Comparison of ENCODE assay signal across 15 mouse cellular contexts in genomic region chr1:179003406-179004132, GRCm38 (mm10).
A peak's percentile ranks its signal among the peaks of the same experiment; 100 is the strongest.
DNase-seq lines count a peak whose midpoint lies in the region; ATAC-seq and TF ChIP-seq lines count a peak whose summit lies in the region.
"Had no signal": no experiment of that assay in that cellular context is flagged by ENCODE, and none has a peak within 500 bp of the region (broad histone marks: within the 10 kb centered on the region; RNA-seq: fewer than 3 reads in every experiment).

No protein-coding gene starts in this region.

- H3K27me3 ChIP-seq in heart, postnatal 0 days (ENCODE audit: control insufficient read depth, insufficient read depth, low read length), result no peaks in the 10 kb centered on the region
- H3K27me3 ChIP-seq in heart, embryonic 12.5 days (replicated peaks), result no peaks in the 10 kb centered on the region
- H3K27me3 ChIP-seq in midbrain, embryonic 14.5 days (ENCODE audit: control insufficient read depth, insufficient read depth, low read length), result no peaks in the 10 kb centered on the region
- no peaks in the 10 kb centered on the region for H3K27me3 ChIP-seq in midbrain, embryonic 11.5 days (ENCODE audit: control insufficient read depth, insufficient read depth, low read length)
- no peaks in the 10 kb centered on the region for H3K27me3 ChIP-seq in midbrain, embryonic 15.5 days (replicated peaks)
- H3K27me3 ChIP-seq: embryonic facial prominence, embryonic 15.5 days; limb, embryonic 13.5 days had no signal

- no peak for TF ChIP-seq EP300 in heart, postnatal 0 days (IDR thresholded peaks at IDR 0.05; ENCODE audit: low read depth)

- no peak for DNase-seq in heart, postnatal 0 days (ENCODE audit: low spot score)
- DNase-seq in midbrain, embryonic 14.5 days, result peak; percentile 65
- no peak for DNase-seq in midbrain, embryonic 11.5 days (ENCODE audit: low spot score, missing footprints)
- DNase-seq in left cerebral cortex, adult 11 months (ENCODE audit: low spot score), result no peak
- DNase-seq in cerebellum, adult 9-11 months, result no peak
- DNase-seq: embryo, embryonic 11 days; kidney, adult 11 months; right cerebral cortex, adult 18-20 months; thymus, adult 18-20 months had no signal

- H3K9ac ChIP-seq in heart, postnatal 0 days (replicated peaks; ENCODE audit: low read depth, low read length), result no peak overlapping the region
- no peak overlapping the region for H3K9ac ChIP-seq in heart, embryonic 12.5 days
- no peak overlapping the region for H3K9ac ChIP-seq in midbrain, embryonic 14.5 days (replicated peaks; ENCODE audit: low read length)
- no peak overlapping the region for H3K9ac ChIP-seq in midbrain, embryonic 11.5 days (ENCODE audit: low read length)
- no peak overlapping the region for H3K9ac ChIP-seq in midbrain, embryonic 15.5 days
- H3K9ac ChIP-seq: embryonic facial prominence, embryonic 15.5 days; limb, embryonic 13.5 days; liver, embryonic 14.5 days had no signal

- TF ChIP-seq CTCF in heart, postnatal 0 days (IDR thresholded peaks at IDR 0.05; ENCODE audit: low read depth), result no peak

- H3K4me2 ChIP-seq in heart, postnatal 0 days (ENCODE audit: low read depth, low read length), result no peak overlapping the region
- H3K4me2 ChIP-seq in heart, embryonic 12.5 days, result no peak overlapping the region
- no peak overlapping the region for H3K4me2 ChIP-seq in midbrain, embryonic 14.5 days (ENCODE audit: low read length)
- H3K4me2 ChIP-seq in midbrain, embryonic 11.5 days, result no peak overlapping the region
- H3K4me2 ChIP-seq in midbrain, embryonic 15.5 days, result no peak overlapping the region
- H3K4me2 ChIP-seq: embryonic facial prominence, embryonic 15.5 days; limb, embryonic 13.5 days had no signal

- H3K27ac ChIP-seq in heart, postnatal 0 days (ENCODE audit: low read depth), result no peak overlapping the region
- no peak overlapping the region for H3K27ac ChIP-seq in heart, embryonic 12.5 days (ENCODE audit: poor library complexity, severe bottlenecking)
- peak overlapping the region; percentile 56; the same call in 1 of the 2 replicates for H3K27ac ChIP-seq in midbrain, embryonic 14.5 days (replicated peaks; ENCODE audit: low read depth, low read length)
- no peak overlapping the region for H3K27ac ChIP-seq in midbrain, embryonic 11.5 days (ENCODE audit: low read depth, low read length)
- H3K27ac ChIP-seq in midbrain, embryonic 15.5 days, result peak overlapping the region; percentile 30; the same call in 1 of the 2 replicates
- H3K27ac ChIP-seq: embryonic facial prominence, embryonic 15.5 days; kidney, postnatal 0 days; limb, embryonic 13.5 days; liver, embryonic 14.5 days had no signal

- 85% methylated on average over 5 of the region's 5 CpGs for WGBS in heart, postnatal 0 days
- 88% methylated on average over 5 of the region's 5 CpGs for WGBS in heart, embryonic 12.5 days
- 47% methylated on average over 5 of the region's 5 CpGs for WGBS in midbrain, embryonic 14.5 days
- 81% methylated on average over 5 of the region's 5 CpGs for WGBS in midbrain, embryonic 11.5 days
- 48% methylated on average over 5 of the region's 5 CpGs for WGBS in midbrain, embryonic 15.5 days

- H3K4me1 ChIP-seq in heart, postnatal 0 days (ENCODE audit: control insufficient read depth, insufficient read depth), result no peaks in the 10 kb centered on the region; the same call in 1 of the 2 replicates
- 0 out of 2 replicates have a peak, but pooled peaks cover 4% of the 10 kb centered on the region for H3K4me1 ChIP-seq in heart, embryonic 12.5 days (replicated peaks)
- peaks cover 5% of the 10 kb centered on the region; the same call in 1 of the 2 replicates for H3K4me1 ChIP-seq in midbrain, embryonic 14.5 days (ENCODE audit: control insufficient read depth, insufficient read depth, low read length)
- H3K4me1 ChIP-seq in midbrain, embryonic 11.5 days (ENCODE audit: control insufficient read depth, insufficient read depth, low read length), result no peaks in the 10 kb centered on the region
- peaks cover 5% of the 10 kb centered on the region for H3K4me1 ChIP-seq in midbrain, embryonic 15.5 days

- no peak overlapping the region for H3K4me3 ChIP-seq in heart, postnatal 0 days (ENCODE audit: low read depth, low read length)
- H3K4me3 ChIP-seq in heart, embryonic 12.5 days, result no peak overlapping the region
- no peak overlapping the region for H3K4me3 ChIP-seq in midbrain, embryonic 14.5 days (replicated peaks; ENCODE audit: low read depth, low read length)
- H3K4me3 ChIP-seq in midbrain, embryonic 11.5 days (ENCODE audit: low read depth, low read length), result no peak overlapping the region
- no peak overlapping the region for H3K4me3 ChIP-seq in midbrain, embryonic 15.5 days
- H3K4me3 ChIP-seq: embryonic facial prominence, embryonic 15.5 days; limb, embryonic 13.5 days had no signal

- H3K9me3 ChIP-seq in heart, postnatal 0 days (replicated peaks; ENCODE audit: control insufficient read depth, low read length), result no peaks in the 10 kb centered on the region
- H3K9me3 ChIP-seq in heart, embryonic 12.5 days (replicated peaks), result no peaks in the 10 kb centered on the region
- H3K9me3 ChIP-seq in midbrain, embryonic 14.5 days (ENCODE audit: control insufficient read depth, low read length), result no peaks in the 10 kb centered on the region
- no peaks in the 10 kb centered on the region for H3K9me3 ChIP-seq in midbrain, embryonic 11.5 days (ENCODE audit: control insufficient read depth, low read length)
- no peaks in the 10 kb centered on the region for H3K9me3 ChIP-seq in midbrain, embryonic 15.5 days
- H3K9me3 ChIP-seq: embryonic facial prominence, embryonic 15.5 days; limb, embryonic 13.5 days had no signal

- peak; percentile 24; the same call in 1 of the 2 replicates for ATAC-seq in heart, postnatal 0 days (ENCODE audit: insufficient read depth, low read depth)
- ATAC-seq in heart, embryonic 12.5 days (ENCODE audit: insufficient number of reproducible peaks, low FRiP score), result no peak
- ATAC-seq in midbrain, embryonic 14.5 days (ENCODE audit: low FRiP score, low TSS enrichment), result peak; percentile 40; the same call in 1 of the 2 replicates
- ATAC-seq in midbrain, embryonic 11.5 days (ENCODE audit: low FRiP score), result no peak
- peak; percentile 69 for ATAC-seq in midbrain, embryonic 15.5 days (replicated peaks)

- H3K36me3 ChIP-seq in heart, postnatal 0 days (replicated peaks; ENCODE audit: control insufficient read depth, insufficient read depth, low read length), result no peaks in the 10 kb centered on the region
- H3K36me3 ChIP-seq in heart, embryonic 12.5 days, result no peaks in the 10 kb centered on the region
- no peaks in the 10 kb centered on the region for H3K36me3 ChIP-seq in midbrain, embryonic 14.5 days (ENCODE audit: control insufficient read depth, insufficient read depth, low read length)
- H3K36me3 ChIP-seq in midbrain, embryonic 11.5 days (ENCODE audit: control insufficient read depth, insufficient read depth, low read length), result no peaks in the 10 kb centered on the region
- H3K36me3 ChIP-seq in midbrain, embryonic 15.5 days (replicated peaks), result no peaks in the 10 kb centered on the region
- H3K36me3 ChIP-seq: embryonic facial prominence, embryonic 15.5 days; limb, embryonic 13.5 days had no signal

Comparison
In these comparisons a context has a peak if more than half of its experiments do, and no peak if none do; other contexts are left out.
1. ATAC-seq: peak in heart, postnatal 0 days (single experiment), midbrain, embryonic 14.5 days (single experiment) and midbrain, embryonic 15.5 days (single experiment); none in heart, embryonic 12.5 days (single experiment) and midbrain, embryonic 11.5 days (single experiment).
2. H3K27ac ChIP-seq: peak in midbrain, embryonic 14.5 days (single experiment) and midbrain, embryonic 15.5 days (single experiment); none in heart, postnatal 0 days (single experiment), heart, embryonic 12.5 days (single experiment) and midbrain, embryonic 11.5 days (single experiment).